Mouse (Mus musculus) layer of hippocampus, postnatal 14 days (tissue): Measurements from ENCODE around the gene St6galnac5. TPM values are rescaled to one million over a fixed set of nuclear protein-coding genes. Genes with fewer than 3 reads are reported as not detected.

Experiments
- DNase-seq, 2 experiments: peaks; one replicate each; pipeline ENCODE4 v3.0.0; 2021 to 2022; ENCODE audit warnings: low spot score in 2 of 2, mixed read lengths in 1 of 2
- long read RNA-seq, 2 experiments: library from polyadenylated mRNA; stranded (forward); transcript quantifications; one replicate each; pipeline ENCODE4 v2.0.0; 2021
- total RNA-seq, 2 experiments: library from RNA; stranded (reverse); gene quantifications; 2 replicates each; pipeline ENCODE4 v1.2.3; 2021

St6galnac5 gene
- 100 to 1,000 TPM; 122 to 127 TPM for total RNA-seq
- long read RNA-seq, experiment 1, full-length matches to known transcripts, result 76 of 111 reads
- long read RNA-seq, experiment 1, partial matches to known transcripts, result 15 of 111 reads
- long read RNA-seq, experiment 1, other reads (novel, unspliced or antisense), result 20 of 111 reads
- long read RNA-seq, experiment 2, full-length matches to known transcripts, result 84 of 133 reads
- long read RNA-seq, experiment 2, partial matches to known transcripts, result 26 of 133 reads
- long read RNA-seq, experiment 2, other reads (novel, unspliced or antisense), result 23 of 133 reads

DNA sequence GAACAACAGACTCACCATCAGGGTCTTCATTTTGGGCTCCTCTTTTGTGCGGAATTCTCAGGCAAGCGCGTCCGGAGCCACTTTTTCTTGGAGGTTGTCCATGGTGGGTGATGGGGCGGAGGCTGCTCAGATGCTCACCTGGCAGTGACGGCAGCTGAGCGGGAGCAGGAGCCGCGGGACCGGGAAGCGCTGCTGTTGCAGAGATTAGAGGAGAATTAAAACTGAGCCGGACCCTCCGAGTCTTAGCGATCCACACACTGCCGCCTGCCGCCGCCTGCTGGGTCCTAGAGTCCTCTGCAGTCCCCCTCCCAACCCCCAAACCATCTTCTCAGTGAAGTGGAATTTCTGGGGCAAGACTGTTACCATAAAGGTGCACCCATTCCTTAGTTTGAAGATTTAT lies at the start of gene St6galnac5:
Gene St6galnac5 (minus strand): TSS at position 259 of the 400 bp plus-strand sequence.
- DNase-seq, result peak in 1 of 2 experiments; percentile 64

DNA sequence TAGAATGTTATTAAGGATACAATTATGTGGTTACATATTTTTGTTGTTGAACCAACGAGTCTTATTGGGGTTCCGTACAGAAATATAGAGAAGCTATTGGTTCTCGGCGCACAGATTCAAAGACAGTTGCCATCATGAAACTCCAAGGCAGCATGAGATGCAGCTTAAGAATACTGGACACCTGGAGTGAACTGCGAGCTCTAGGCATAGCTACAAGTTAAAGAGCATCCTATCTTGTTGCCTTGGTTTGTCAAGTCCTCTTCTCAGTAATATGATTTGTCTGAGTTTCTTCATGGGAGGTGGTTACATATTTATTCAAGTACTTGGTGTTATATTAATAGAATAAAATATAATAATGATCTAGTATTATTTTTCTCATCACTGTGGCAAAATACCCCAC lies 48.7 kb upstream of the St6galnac5 start:
- no peak for DNase-seq

DNA sequence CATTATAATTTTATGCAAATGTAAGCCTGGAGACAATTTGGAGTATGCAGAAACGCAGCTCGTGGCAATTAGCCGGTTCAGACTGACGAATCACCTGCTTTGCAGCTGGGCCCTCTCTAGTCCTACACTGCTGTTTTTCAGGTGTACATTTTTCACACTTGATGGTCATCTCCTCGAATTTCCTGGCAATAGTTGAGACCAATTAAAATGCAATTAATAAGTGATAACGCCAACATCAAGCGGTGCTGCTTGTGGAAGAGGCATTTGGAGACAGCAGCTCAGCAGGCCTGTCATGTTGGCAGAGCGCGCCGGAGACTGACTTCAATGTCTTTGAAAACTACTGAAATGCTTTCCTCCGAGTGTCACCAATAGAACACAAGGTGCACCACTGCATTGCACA lies 42.0 kb upstream of the St6galnac5 start:
- no peak for DNase-seq

DNA sequence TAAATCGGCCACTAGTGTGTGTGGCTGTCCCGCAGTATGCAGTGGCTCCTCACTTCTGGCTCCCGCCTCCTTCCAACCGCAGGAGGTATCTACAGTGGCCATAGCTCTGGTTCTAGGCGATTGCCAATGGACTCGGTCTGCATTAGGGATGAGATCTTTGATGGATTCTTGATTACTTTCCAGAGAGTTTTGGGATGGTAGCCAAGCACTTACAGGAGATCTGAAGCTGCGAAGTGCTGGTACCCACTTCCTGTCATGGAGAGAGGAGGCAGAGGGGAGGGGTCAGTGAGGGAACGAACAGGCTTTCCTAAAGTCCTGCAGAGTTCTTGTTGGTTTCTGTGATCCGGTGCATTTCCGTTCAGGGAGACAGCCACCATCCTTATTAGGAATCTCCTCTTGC lies 36.0 kb upstream of the St6galnac5 start:
- no peak for DNase-seq

DNA sequence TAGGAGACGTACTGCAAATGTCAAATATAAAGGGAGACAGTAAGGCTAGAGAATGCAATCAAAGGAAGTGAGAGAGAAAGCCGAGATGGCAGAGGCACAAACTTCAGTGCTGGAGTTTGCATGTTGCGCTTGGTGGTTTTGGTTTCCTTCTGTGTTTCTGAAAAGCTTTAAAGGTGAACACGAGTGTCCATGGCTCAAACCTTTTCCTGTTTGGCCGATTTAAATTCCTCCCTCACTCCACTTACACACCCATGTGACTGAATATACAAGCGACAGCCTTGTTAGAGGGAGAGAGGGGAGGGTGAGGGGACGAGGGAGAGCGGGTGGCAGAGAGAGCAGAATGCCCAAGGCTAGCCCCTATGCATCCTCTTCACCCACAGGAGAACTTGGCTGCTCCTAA lies 34.3 kb upstream of the St6galnac5 start:
- DNase-seq, result no peak

- DNase-seq, result no peak
Measured at GRCm38 (mm10) chr3:153006893-153007292, 24.8 kb upstream of the St6galnac5 start.

- DNase-seq, result no peak
Measured at GRCm38 (mm10) chr3:152998901-152999300, 16.9 kb upstream of the St6galnac5 start.

DNA sequence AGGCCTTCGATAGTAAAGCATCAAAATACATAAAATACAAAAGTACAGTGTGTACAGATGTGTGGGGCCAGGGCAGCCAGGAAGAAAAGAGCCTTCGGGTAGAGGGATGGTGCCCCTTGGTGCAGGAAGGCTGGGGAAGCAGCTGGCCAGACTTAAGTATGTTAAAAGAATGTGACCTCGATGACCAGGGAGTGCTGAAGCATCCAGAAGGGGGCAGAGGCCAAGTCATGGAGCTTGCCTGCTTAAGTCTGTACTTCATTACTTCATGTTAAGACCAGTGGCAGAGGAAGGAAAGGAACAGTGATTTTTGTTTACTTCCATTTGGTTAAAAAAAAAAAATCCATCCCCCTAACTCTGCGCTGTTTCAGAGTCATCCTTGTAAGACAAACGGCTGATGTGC lies 16.1 kb upstream of the St6galnac5 start:
- no peak for DNase-seq

DNA sequence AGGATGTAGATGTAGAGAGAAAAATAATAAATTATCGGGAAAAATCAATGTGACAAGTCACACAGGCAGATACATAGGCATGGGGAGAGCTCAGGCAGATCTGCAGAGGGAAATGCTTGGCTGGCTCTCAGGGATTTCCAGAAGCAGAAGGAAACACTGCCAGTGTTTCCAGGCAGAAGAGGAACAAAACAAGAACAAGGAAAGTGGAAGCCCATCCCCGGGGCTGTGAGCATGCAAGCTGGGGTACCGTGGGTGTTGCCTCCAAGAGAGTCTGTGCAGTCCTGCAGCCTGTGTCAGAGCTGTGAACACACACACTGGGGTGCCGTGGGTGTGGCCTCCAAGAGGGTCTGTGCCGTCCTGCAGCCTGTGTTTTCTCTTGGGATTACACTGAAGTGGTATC lies 11.6 kb upstream of the St6galnac5 start:
- DNase-seq, result peak in 1 of 2 experiments; percentile 60

- no peak for DNase-seq
Measured at GRCm38 (mm10) chr3:152990787-152991186, 8.7 kb upstream of the St6galnac5 start.

GRCm38 (mm10) chr3:152980978-152981974 lies 770 bp downstream of the St6galnac5 start:
- peak; percentile 45 to 65 for DNase-seq

GRCm38 (mm10) chr3:152980431-152980830 lies 1.6 kb downstream of the St6galnac5 start:
- DNase-seq, result peak in 1 of 2 experiments; percentile 50

- DNase-seq, result no peak
Measured at GRCm38 (mm10) chr3:152979481-152980092, 2.5 kb downstream of the St6galnac5 start.

GRCm38 (mm10) chr3:152971373-152971772 lies 10.7 kb downstream of the St6galnac5 start:
- no peak for DNase-seq

- no peak for DNase-seq
Measured at GRCm38 (mm10) chr3:152969774-152970347, 12.2 kb downstream of the St6galnac5 start.

GRCm38 (mm10) chr3:152961855-152962376 lies 20.1 kb downstream of the St6galnac5 start:
- DNase-seq, result no peak

- peak in 1 of 2 experiments; percentile 57 for DNase-seq
Measured at GRCm38 (mm10) chr3:152958358-152959150, 23.5 kb downstream of the St6galnac5 start.

GRCm38 (mm10) chr3:152956771-152957170 lies 25.3 kb downstream of the St6galnac5 start:
- DNase-seq, result no peak

DNA sequence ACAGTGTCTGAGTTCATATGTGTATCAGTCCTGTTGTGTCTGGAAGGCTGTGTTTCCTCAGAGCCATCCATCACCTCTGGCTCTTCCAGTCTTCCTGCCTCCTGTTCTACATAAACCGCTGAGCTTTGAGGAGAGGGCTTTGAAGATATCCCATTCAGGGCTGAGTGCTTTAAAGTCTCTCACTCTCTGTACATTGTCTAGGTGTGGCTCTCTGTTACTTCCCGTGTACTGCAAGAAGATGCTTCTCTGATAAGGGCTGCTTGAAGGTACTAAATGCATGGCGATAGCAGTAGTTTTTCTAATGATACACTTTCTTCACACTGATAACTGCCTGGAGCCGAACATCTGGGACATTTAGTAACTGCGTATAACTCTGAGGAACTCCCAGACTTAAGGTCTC lies 26.0 kb downstream of the St6galnac5 start:
- no peak for DNase-seq
